Mouse (Mus musculus): Measurements from ENCODE around the gene Tmem175. TPM values are rescaled to one million over a fixed set of nuclear protein-coding genes. Genes with fewer than 3 reads are reported as not detected.

Tmem175 gene
- polyA plus RNA-seq, 1 experiment from 2014 or later, result 28.1 TPM

DNA sequence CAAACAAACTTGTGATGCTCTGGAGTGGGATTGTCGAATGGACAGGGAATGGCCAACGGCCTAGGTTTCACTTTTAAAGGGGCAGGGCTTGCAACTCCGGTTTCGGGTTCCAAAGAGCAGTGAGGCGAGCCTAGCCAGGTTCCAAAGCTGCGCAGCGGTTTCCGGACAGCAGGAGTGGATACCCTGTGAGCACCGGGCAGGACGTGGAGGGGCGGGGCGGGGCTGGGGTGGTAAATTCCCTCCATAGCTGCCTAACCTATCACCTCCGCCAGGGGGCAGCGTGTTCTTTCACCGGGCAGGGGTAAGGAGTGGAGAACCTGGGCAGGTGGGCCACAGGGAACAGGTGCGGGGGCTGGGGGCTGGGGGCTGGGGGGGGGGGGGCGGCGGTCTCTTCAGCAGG lies 62.7 kb downstream of the Tmem175 start, which contains the start of gene Fgfrl1:
Gene Fgfrl1, plus strand, starts transcription at position 112 of the 400 bp plus-strand sequence.
- Histone ChIP-seq H3K9ac (0 out of 2 replicates have a peak within 1 kb of the TSS, but pooled peaks have one; percentile 2), H3K9me3 (replicated peaks) (no peaks in the 10 kb centered on the region), H3K27me3 (no peaks in the 10 kb centered on the region), H3K27ac (peak within 1 kb of the TSS; percentile 68), H3K4me1 (peaks cover 47% of the 10 kb centered on the region), H3K4me3 (replicated peaks) (peak within 1 kb of the TSS; percentile 87), H3K36me3 (no peaks in the 10 kb centered on the region), H3K4me2 (peak within 1 kb of the TSS; percentile 85)
- ATAC-seq (replicated peaks; ENCODE audit: low FRiP score), result peak; percentile 50
- 2% methylated on average over 16 of the region's 18 CpGs for WGBS

- Histone ChIP-seq H3K9me3 (replicated peaks) (no peaks in the 10 kb centered on the region), H3K36me3 (no peaks in the 10 kb centered on the region), H3K27me3 (no peaks in the 10 kb centered on the region), H3K4me3 (replicated peaks) (peak overlapping the region; percentile 87), H3K27ac (peak overlapping the region; percentile 75; the same call in 1 of the 2 replicates), H3K9ac (peak overlapping the region; percentile 79), H3K4me2 (peak overlapping the region; percentile 85), H3K4me1 (peaks cover 60% of the 10 kb centered on the region)
- ATAC-seq (replicated peaks; ENCODE audit: low FRiP score), result peak; percentile 94
- 2% methylated on average over 42 of the region's 43 CpGs for WGBS
Measured at GRCm38 (mm10) chr5:108693872-108694288, 64.3 kb downstream of the Tmem175 start.

- Histone ChIP-seq H3K4me3 (replicated peaks) (peak overlapping the region; percentile 87), H3K9ac (peak overlapping the region; percentile 79), H3K4me1 (peaks cover 66% of the 10 kb centered on the region), H3K4me2 (peak overlapping the region; percentile 85), H3K9me3 (replicated peaks) (no peaks in the 10 kb centered on the region), H3K36me3 (no peaks in the 10 kb centered on the region), H3K27me3 (no peaks in the 10 kb centered on the region), H3K27ac (peak overlapping the region; percentile 75)
- WGBS, result 1% methylated on average over 84 of the region's 99 CpGs
- ATAC-seq (replicated peaks; ENCODE audit: low FRiP score), result peak; percentile 55
Measured at GRCm38 (mm10) chr5:108694352-108695261, 65.0 kb downstream of the Tmem175 start.

- 97% methylated on average over 12 of the region's 12 CpGs for WGBS
- Histone ChIP-seq H3K27ac (no peak overlapping the region), H3K4me1 (peaks cover 78% of the 10 kb centered on the region), H3K4me3 (replicated peaks) (peak overlapping the region; percentile 87; the same call in 1 of the 2 replicates), H3K27me3 (no peaks in the 10 kb centered on the region), H3K4me2 (peak overlapping the region; percentile 85), H3K36me3 (no peaks in the 10 kb centered on the region), H3K9me3 (replicated peaks) (no peaks in the 10 kb centered on the region), H3K9ac (no peak overlapping the region)
- no peak for ATAC-seq (replicated peaks; ENCODE audit: low FRiP score)
Measured at GRCm38 (mm10) chr5:108695861-108696260, 66.3 kb downstream of the Tmem175 start.

DNA sequence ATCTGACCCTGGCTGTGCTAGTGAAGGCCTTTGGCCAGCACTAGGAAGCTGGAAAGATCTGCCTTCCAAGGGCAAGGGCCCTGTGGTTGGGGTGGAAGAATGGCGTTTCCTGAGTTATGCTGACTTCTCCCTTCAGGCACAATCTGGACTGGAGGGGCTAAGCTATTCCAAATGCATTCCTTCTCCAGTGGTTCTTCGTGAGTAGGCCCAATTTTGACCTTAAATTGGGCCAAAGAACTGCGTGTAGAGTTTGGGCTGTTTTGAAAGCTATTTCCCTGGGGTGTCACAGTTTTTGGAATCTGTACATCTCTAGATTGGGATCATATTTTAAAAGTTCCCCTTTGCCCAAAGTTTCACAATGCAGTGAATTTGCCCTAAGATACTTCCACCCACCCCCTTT lies 67.0 kb downstream of the Tmem175 start:
- Histone ChIP-seq H3K4me3 (replicated peaks) (no peak overlapping the region), H3K27me3 (no peaks in the 10 kb centered on the region), H3K9me3 (replicated peaks) (no peaks in the 10 kb centered on the region), H3K4me2 (no peak overlapping the region), H3K4me1 (peaks cover 84% of the 10 kb centered on the region), H3K36me3 (no peaks in the 10 kb centered on the region), H3K9ac (no peak overlapping the region), H3K27ac (no peak overlapping the region)
- no peak for ATAC-seq (replicated peaks; ENCODE audit: low FRiP score)
- 69% methylated on average over 3 of the region's 3 CpGs for WGBS

- no peak for ATAC-seq (replicated peaks; ENCODE audit: low FRiP score)
- Histone ChIP-seq H3K4me1 (peaks cover 84% of the 10 kb centered on the region), H3K4me3 (replicated peaks) (no peak overlapping the region), H3K36me3 (no peaks in the 10 kb centered on the region), H3K27ac (no peak overlapping the region), H3K27me3 (no peaks in the 10 kb centered on the region), H3K4me2 (no peak overlapping the region), H3K9ac (no peak overlapping the region), H3K9me3 (replicated peaks) (no peaks in the 10 kb centered on the region)
- WGBS, result 27% methylated on average over 4 of the region's 4 CpGs
Measured at GRCm38 (mm10) chr5:108697341-108697753, 67.8 kb downstream of the Tmem175 start.

Other genes with a start within 250 kb of the Tmem175 start
- 0.31 and 0.34 TPM in 2 replicates for gene Pde6b, start 241.4 kb upstream of the Tmem175 start, polyA plus RNA-seq (2015; fragmentation: Nextera tagmentation; extraction: Ambion mirVana)
- gene Atp5k, start 195.3 kb upstream of the Tmem175 start, polyA plus RNA-seq (2015; fragmentation: Nextera tagmentation; extraction: Ambion mirVana), result 446 and 492 TPM in 2 replicates
- 0.58 and 0.70 TPM in 2 replicates for gene Mfsd7a, start 180.9 kb upstream of the Tmem175 start, polyA plus RNA-seq (2015; fragmentation: Nextera tagmentation; extraction: Ambion mirVana)
- gene Pcgf3, start 168.5 kb upstream of the Tmem175 start, polyA plus RNA-seq (2015; fragmentation: Nextera tagmentation; extraction: Ambion mirVana), result 19.0 and 21.4 TPM in 2 replicates
- gene Cplx1, start 79.7 kb upstream of the Tmem175 start, polyA plus RNA-seq (2015; fragmentation: Nextera tagmentation; extraction: Ambion mirVana), result 1.1 and 2.2 TPM in 2 replicates
- 53.2 and 53.3 TPM in 2 replicates for gene Gak, start within 50 bp of the Tmem175 start, polyA plus RNA-seq (2015; fragmentation: Nextera tagmentation; extraction: Ambion mirVana)
- 10.2 and 11.1 TPM in 2 replicates for gene Idua, start 30.6 kb downstream of the Tmem175 start, polyA plus RNA-seq (2015; fragmentation: Nextera tagmentation; extraction: Ambion mirVana)
- gene Dgkq, start 39.9 kb downstream of the Tmem175 start, polyA plus RNA-seq (2015; fragmentation: Nextera tagmentation; extraction: Ambion mirVana), result 10.3 and 12.6 TPM in 2 replicates
- 4.3 and 4.9 TPM in 2 replicates for gene Slc26a1, start 45.8 kb downstream of the Tmem175 start, polyA plus RNA-seq (2015; fragmentation: Nextera tagmentation; extraction: Ambion mirVana)
- 26.8 and 27.4 TPM in 2 replicates for gene Fgfrl1, start 62.6 kb downstream of the Tmem175 start, polyA plus RNA-seq (2015; fragmentation: Nextera tagmentation; extraction: Ambion mirVana)
- not detected in 2 replicates for gene Rnf212, start 145.2 kb downstream of the Tmem175 start, polyA plus RNA-seq (2015; fragmentation: Nextera tagmentation; extraction: Ambion mirVana)
- not detected in 2 replicates for gene Tmed11, start 165.6 kb downstream of the Tmem175 start, polyA plus RNA-seq (2015; fragmentation: Nextera tagmentation; extraction: Ambion mirVana)
- gene Vmn2r8, start 179.1 kb downstream of the Tmem175 start, polyA plus RNA-seq (2015; fragmentation: Nextera tagmentation; extraction: Ambion mirVana), result not detected in 2 replicates
- not detected in 2 replicates for gene Vmn2r9, start 222.8 kb downstream of the Tmem175 start, polyA plus RNA-seq (2015; fragmentation: Nextera tagmentation; extraction: Ambion mirVana)

Measured in kidney, embryonic 15.5 days (tissue).